Comparison of ENCODE assay signal across 8 mouse cellular contexts in the genomic region with DNA sequence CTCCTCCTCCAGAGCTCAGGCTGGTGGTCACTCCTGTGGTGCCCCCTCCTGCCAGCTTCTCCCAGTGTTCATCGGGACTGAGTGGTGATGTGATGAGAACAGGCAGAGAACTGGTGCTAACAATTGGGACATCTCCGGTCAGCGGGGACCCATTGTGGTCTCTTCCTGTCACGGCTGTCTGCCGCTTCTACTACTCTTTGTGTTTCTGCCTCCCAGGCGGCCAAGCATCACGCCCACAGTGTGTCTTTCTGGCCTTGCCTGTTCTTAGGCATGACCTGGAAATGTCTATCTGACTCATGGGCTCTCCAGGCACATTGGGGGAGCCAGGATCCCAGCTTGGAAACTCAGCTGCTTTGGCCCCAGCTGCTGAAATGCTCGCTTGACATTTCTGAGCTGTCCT.
DNase-seq lines count a peak whose midpoint lies in the region; ATAC-seq and TF ChIP-seq lines count a peak whose summit lies in the region.
"Had no signal": no experiment of that assay in that cellular context is flagged by ENCODE, and none has a peak within 500 bp of the region (broad histone marks: within the 10 kb centered on the region; RNA-seq: fewer than 3 reads in every experiment).

No protein-coding gene starts in this region.

- H3K4me2 ChIP-seq in lung, embryonic 15.5 days, result no peak overlapping the region
- no peak overlapping the region for H3K4me2 ChIP-seq in hindbrain, embryonic 13.5 days
- H3K4me2 ChIP-seq in myocyte (ENCODE audit: low read depth), result peak overlapping the region; percentile 5

- peak; percentile 24; the same call in 1 of the 2 replicates for ATAC-seq in lung, embryonic 15.5 days (ENCODE audit: borderline replicate concordance, extremely low read depth, low FRiP score, low TSS enrichment)
- no peak for ATAC-seq in hindbrain, embryonic 13.5 days (ENCODE audit: low FRiP score)
- no peak for ATAC-seq in cerebellum, adult (ENCODE audit: insufficient number of reproducible peaks, low FRiP score, low TSS enrichment)

- no peaks in the 10 kb centered on the region for H3K27me3 ChIP-seq in lung, embryonic 15.5 days
- peaks cover 5% of the 10 kb centered on the region; the same call in 1 of the 2 replicates for H3K27me3 ChIP-seq in hindbrain, embryonic 13.5 days
- H3K27me3 ChIP-seq in myocyte (ENCODE audit: control insufficient read depth, insufficient read depth, insufficient read length), result no peaks in the 10 kb centered on the region

- H3K36me3 ChIP-seq in lung, embryonic 15.5 days, result no peaks in the 10 kb centered on the region
- no peaks in the 10 kb centered on the region; the same call in 1 of the 2 replicates for H3K36me3 ChIP-seq in hindbrain, embryonic 13.5 days
- no peaks in the 10 kb centered on the region for H3K36me3 ChIP-seq in myocyte (ENCODE audit: control insufficient read depth, insufficient read depth)

- H3ac ChIP-seq in myocyte (ENCODE audit: control insufficient read depth, insufficient read length), result no peak overlapping the region

- TF ChIP-seq POLR2A in myocyte (IDR thresholded peaks at IDR 0.05; ENCODE audit: insufficient read length, low read depth), result no peak

- H3K79me2 ChIP-seq in myocyte (ENCODE audit: control insufficient read depth, insufficient read depth), result no peaks in the 10 kb centered on the region

- H3K9me3 ChIP-seq in lung, embryonic 15.5 days, result no peaks in the 10 kb centered on the region
- H3K9me3 ChIP-seq in hindbrain, embryonic 13.5 days, result no peaks in the 10 kb centered on the region

- no peak overlapping the region for H3K9ac ChIP-seq in lung, embryonic 15.5 days
- no peak overlapping the region for H3K9ac ChIP-seq in hindbrain, embryonic 13.5 days

- no peak overlapping the region for H3K4me3 ChIP-seq in lung, embryonic 15.5 days
- no peak overlapping the region for H3K4me3 ChIP-seq in hindbrain, embryonic 13.5 days
- no peak overlapping the region for H3K4me3 ChIP-seq in myocyte

- DNase-seq in lung, postnatal 14 days, result no peak
- DNase-seq in heart, adult 9 months (ENCODE audit: low spot score in 2 of 2), result peak; percentile 74 to 77
- DNase-seq in cerebellum, adult 9-10 months, result no peak
- DNase-seq: cerebellum, postnatal 25 days had no signal

- peaks cover 38% of the 10 kb centered on the region for H3K4me1 ChIP-seq in lung, embryonic 15.5 days
- H3K4me1 ChIP-seq in hindbrain, embryonic 13.5 days (replicated peaks), result peaks cover 24% of the 10 kb centered on the region

- H3K27ac ChIP-seq in lung, embryonic 15.5 days, result peak overlapping the region; percentile 42
- H3K27ac ChIP-seq in hindbrain, embryonic 13.5 days, result peak overlapping the region; percentile 6; the same call in 1 of the 2 replicates

- WGBS in lung, embryonic 15.5 days, result 67% methylated on average over 8 of the region's 8 CpGs
- WGBS in hindbrain, embryonic 13.5 days, result 22% methylated on average over 8 of the region's 8 CpGs

TF ChIP-seq in myocyte, 11 proteins besides CTCF, POLR2A, EP300 and RAD21:
- TF ChIP-seq MYOG (IDR thresholded peaks at IDR 0.05; ENCODE audit: control insufficient read depth in 1 of 3, insufficient read depth in 1 of 3, insufficient read length in 2 of 3, low read depth in 2 of 3), result peak in 1 of 3 experiments; percentile 21
- no peak for TF ChIP-seq MAX (IDR thresholded peaks at IDR 0.05; ENCODE audit: low read depth)

Comparison
In these comparisons a context has a peak if more than half of its experiments do, and no peak if none do; other contexts are left out.
1. DNase-seq: peak in heart, adult 9 months (2 of 2); none in lung, postnatal 14 days (single experiment) and cerebellum, adult 9-10 months (single experiment).